Mouse (Mus musculus): ENCODE results near the gene Smim23.
A peak's percentile ranks its signal among the peaks of the same experiment; 100 is the strongest.

The Smim23 gene

DNA sequence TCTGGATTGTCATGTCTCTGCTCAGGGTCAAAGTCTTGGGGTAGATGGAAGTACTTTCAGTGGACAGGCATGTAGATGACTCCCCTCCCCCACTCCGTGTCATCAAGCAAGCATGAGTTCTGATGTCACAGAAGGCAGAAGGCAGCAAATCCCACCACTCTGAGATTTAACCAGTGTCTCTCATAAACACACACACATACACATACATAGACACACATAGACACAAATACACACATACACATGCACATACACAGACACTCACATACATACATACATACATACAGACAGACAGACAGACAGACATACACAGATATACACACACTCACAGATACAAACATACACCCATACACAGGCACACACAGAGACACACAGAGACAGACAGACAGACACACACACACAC lies at the start of gene Smim23:
Gene Smim23, minus strand, starts transcription at position 101 of the 400 bp plus-strand sequence.
- no peak for DNase-seq

DNA sequence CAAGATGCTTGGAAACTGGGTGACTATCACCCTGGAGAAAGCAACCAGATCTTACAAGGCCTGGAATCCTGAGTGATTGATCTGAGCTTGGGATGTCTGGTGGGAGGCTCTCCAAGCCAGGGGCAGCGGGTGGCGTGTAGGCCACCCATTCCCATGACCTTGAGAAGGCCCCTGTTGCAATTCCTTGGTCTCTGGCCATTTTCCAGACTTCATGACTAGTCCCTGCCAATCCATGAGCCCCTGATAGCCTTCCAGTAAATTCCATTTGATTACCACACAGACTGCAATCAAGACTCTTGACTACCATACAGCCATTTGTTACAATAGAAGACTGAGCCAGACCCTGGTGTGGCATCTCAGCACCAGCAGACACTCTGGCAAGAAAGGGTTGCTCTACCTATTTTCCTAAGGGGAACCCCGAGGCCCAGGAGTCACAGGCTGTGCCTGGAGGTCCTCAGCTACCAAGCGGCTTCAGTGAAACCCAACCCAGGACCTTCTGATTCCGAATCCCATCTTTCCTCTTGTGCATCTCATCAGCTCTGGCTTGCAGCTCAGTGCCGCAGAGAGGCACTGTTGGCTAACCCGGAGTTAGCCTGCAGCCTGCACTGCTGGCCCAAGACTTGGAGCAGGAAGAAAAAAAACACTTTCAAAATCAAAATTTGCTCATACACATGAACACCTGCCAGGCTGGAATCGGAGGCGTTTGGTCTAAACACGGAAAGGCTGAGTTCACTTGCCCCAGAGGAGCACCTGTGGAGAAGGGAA lies 44.4 kb upstream of the Smim23 start:
- DNase-seq: no peak

DNA sequence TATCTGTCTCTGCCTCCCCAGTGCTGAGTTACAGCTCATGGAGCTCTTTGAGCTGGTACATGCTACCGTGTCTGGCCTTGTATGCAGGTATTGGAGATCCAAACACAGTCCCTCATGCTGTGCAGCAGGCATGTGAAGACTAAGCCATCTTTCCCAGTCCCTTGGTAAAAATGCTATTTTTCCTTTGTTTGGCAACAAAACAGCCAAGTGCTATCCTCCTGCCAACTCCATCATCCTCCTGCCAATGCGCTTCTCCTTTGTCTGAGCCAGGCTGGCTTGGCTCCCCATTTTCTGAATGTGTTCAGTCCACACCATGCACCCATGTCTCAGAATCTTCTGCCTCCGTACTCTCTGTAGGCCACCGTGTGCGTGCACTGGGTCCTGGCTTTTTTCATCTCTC lies 40.2 kb upstream of the Smim23 start:
- no peak for DNase-seq

DNA sequence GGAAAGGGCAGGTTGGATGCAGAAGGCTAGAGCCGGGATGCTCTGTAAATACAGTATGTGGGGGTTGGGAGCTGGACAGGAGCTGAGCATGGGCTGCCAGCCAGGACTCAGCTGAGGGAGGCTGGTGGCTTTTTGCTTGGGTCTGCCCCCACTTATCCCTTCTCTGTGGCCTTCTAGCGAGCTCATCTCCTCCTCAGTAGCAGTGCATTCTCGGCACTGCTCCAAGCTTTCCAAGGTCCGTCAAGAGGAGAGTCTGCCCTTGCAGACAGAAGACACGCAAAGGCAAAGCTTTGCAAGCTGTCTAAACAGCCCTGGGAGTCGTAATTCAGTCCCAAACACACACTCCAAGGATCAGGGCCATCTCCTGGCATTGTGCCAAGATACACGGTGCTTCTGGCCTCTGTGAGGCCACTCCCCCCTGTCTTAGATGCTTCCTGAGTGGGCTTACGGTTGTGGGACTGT lies 33.0 kb upstream of the Smim23 start:
- DNase-seq: peak in 1 of 2 experiments; percentile 10

DNA sequence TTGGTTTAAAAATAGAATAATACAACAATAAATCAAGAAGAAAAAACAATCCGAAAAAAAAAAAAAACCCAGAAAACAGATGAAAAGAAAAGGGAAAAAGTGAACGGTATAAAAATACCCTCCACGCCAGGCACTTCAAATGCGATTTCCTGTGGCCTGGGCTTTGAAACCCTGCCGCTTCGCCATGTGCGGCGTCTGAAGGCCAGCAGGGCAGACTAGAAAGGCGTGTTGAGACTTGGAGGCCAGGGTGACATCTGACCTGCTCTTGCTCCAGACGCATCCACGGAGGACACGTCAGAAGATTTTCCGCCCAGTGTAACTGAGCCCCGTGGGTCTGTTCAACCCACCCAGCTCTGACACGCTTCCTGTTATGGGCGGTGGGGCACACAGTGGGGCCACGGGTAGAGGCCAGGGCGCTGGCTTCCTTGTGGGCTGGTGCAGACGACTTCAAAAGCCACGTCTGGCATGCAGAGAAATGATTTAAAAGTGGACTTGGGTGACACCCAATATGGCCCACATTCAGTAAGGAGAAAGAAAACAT lies 22.3 kb upstream of the Smim23 start:
- no peak for DNase-seq

DNA sequence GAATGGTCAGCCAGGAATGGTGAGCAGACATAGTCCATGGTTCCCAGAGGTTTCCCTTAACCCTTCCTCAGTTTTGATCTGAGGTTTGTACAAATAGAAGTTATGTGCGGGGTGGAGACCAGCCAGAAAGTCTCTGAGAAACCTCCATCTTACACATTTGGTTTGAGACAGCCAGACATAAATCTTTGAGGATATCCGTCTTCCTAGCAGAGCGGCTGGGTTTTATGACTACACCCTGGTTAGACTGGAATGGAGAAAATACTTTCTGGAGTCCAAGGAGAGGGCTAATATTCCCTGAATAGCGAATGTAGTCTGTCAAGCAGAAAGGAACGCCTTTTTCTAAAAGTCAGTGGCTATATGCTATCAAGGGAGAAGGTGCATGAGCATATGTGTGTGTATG lies 16.8 kb upstream of the Smim23 start:
- DNase-seq: no peak

DNA sequence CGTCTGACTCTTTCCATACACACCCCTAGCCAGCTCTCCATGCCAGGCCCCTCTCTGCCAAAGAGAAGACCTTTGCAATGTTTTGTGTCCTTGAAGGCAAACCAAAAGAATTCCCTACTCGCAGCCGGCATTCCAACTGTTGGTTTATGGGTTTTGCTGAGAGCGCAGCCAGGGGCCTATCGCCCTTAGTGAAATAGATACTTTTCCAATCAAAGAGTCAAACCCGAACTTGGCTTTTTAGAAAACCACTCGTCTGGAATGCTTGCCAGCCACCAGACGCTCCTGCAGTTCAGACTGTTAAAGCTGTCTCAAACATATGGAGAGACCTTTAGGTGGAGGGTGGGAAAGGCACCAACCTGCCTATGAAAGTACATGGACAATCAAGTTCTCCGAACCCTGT lies 15.9 kb upstream of the Smim23 start:
- no peak for DNase-seq

DNA sequence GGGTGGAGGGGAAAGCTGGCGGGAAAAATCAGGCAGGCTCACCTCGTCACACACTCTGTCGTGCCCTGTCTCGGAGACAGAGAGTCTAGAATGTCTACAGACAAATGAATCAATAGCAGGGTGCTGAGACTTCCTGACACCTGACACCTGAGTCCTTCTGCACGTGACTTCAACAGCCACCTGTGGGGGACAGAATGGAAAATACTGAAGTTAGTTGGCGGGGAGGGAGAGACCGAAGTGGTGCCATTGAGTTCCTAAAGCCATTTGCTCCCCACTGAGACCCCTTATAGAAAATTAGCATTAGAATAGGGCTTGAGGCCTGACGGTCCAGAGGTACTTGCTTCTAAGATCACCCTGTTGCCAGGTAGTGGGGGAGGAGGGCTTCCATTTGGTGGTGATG lies 10.6 kb upstream of the Smim23 start:
- no peak for DNase-seq

DNA sequence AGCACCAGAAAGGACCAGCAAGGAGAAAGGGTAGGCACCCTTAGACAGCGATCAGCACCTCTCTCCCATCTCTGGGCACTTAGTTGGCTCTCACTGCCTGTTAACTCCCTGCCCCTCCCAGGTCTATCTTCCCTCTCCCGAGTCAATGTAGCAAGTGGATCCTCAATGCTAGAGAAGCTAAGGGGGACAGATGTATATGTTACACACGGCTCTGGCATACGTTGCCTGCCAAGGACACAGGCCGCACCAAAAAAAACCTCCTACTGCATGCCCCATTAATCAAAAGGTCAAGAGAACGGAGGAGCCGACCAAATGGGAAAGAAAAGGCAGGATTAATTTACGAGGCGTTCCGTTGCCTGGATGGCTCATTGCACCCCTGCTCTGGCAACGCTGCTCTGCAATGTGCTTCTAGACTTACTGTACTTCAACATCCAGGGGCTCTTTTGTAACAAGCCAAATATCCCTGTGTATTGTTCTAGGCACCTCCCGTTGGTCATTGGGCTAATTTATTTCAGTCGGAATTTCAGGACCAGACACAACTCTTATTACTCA lies 10.0 kb upstream of the Smim23 start:
- DNase-seq: no peak

DNA sequence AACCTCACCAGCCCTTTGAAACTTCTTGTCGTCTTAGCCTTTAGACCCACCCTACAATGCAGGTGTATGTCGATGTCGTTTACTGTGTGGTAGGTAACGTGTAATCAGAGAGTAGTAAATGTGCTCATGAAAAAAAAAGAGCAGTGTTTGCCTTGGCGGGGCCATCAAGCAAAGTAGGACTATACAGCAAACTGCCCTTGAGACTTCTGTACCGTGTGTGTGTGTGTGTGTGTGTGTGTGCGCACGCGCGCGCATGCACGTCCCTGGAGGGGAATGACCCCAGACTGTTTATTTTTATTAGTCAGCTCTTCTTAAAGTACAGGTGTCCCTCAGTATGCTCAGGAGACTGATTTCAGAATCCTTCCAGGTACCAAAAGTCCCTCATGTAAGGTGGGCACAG lies 6.8 kb downstream of the Smim23 start:
- DNase-seq: no peak

DNA sequence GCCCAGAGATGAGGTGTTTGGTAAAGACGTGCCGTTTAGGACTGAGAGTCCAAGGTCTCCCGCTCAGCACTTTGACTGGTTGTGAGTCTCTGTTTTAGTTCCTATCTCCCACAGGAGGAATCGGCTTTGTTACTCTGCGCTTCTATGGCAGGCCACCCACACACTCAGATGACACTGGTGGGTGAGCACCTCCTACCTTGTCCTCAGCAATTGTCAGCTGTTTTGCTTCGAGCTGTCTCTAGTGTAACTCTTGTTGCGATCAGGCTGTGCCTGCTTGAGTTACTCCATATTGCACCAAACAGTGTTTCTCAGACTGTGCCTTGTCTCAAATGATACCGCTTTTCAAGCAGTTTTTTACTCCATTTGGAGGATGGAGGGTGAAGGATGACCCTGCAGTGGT lies 10.1 kb downstream of the Smim23 start:
- DNase-seq: no peak

DNA sequence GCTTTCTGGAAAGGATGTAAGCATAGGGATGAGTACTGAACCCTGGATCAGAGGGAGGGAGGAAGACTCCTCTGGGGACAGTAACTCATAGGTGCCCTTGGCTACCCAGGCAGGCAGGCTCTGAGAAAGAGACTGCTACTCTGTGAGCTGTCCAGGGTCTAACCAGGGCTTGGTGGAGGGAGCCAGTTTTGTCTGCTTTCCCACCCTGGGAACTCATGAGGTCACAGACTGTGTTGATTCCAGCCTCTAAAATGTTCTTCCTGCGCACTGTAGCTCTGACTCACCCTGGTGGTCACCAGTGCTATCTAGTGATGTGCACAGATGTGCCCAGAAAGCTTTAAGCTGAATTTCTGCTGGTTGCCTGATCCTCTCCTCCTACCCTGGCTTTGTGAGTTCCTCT lies 15.3 kb downstream of the Smim23 start:
- no peak for DNase-seq

DNA sequence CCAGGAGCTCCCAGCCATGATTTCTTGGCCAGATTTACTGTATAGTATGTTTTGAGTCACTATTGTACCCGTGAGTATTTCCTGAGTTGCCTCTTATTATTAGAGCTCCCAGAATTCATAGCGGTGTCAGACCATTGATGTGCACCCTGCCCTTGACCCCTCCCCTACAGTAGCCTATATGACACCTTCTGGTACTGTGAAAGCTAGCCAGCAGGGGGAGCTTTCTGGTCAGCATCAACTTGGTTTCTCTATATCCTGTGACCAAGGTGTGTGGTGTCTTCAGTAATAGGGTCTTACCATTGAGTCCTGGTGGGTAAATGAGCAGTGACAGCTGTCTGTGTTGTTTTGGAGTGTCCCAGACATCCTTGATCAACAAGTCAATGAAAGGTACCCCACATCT lies 18.4 kb downstream of the Smim23 start:
- DNase-seq: peak; percentile 38 to 76

DNA sequence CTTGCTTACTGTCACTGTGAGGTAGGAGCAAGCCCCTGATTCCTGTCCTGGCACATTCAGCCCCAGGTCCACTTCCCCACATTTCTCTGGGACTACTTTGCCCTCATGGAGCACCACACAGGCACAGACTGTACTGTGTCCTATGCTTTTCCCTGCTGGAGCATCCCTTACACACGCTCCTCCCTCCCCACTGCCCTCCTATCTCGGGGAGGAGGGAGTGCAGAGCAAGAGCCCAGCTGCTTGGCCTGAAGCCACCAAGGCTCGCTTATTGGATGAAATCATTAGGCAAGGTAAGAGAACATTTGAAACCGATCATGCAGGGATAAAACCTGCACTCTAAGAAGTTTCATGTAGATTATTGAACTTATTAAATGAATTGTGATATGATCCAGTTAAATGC lies 20.7 kb downstream of the Smim23 start:
- DNase-seq: no peak

DNA sequence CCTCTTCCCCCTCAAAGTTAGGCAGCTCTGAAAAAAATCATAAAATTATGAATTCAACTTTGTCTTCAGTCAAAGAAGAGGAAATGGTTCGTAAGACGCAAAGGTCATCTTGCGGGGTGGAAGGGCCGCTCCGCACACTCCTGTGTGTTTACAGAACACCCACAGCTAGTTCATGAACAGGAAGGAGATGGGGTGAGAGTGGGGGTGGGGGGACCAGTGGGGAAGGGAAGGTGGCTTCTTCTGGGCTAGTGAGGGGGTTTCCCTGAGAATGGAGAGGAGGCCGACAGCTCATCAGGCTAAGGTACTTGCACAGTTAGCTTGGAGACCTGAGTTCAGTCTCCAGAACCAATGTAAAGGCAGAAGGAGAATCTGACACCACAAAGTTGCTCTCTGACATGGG lies 22.7 kb downstream of the Smim23 start:
- no peak for DNase-seq

DNA sequence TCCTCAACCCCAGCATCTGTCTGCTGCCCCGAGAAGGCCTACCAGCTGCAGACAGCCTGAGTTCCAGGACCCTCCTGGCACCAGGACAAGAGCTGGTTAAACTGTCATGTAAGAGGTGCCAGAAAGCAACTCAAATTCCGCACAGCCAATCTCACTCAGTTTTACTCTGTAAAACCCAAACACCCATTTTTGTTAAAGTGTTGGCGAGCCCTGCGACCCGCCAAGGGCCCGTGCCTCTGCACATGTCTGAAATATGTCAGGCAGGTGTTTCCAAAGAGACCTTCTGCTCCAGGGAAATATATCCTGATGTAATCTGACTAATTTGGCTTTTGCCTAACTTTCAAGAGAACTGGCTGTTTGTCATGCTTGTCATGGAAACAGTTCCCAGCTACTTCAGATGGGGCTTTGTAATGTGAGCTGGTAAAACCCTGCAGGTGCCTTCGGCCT lies 23.5 kb downstream of the Smim23 start:
- no peak for DNase-seq

DNA sequence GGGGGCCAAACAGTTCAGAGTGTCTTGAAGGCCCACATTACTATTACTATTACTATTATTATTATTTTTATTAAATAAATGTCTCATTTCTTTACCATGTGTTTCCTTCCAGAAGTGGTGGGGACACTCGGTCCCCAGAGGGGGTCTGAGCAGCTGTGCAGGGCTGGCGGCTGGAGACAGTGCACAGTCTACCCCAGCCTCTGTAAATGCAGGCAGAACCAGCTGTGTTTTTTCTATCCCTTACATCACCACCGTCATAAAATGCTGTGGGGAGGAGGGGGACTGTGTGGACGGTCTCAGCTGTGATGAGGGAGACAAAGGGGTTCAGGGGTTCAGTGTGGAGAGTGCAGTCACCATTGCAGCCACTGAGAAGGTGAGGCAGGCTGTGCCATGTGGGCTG lies 26.0 kb downstream of the Smim23 start:
- DNase-seq: no peak

DNA sequence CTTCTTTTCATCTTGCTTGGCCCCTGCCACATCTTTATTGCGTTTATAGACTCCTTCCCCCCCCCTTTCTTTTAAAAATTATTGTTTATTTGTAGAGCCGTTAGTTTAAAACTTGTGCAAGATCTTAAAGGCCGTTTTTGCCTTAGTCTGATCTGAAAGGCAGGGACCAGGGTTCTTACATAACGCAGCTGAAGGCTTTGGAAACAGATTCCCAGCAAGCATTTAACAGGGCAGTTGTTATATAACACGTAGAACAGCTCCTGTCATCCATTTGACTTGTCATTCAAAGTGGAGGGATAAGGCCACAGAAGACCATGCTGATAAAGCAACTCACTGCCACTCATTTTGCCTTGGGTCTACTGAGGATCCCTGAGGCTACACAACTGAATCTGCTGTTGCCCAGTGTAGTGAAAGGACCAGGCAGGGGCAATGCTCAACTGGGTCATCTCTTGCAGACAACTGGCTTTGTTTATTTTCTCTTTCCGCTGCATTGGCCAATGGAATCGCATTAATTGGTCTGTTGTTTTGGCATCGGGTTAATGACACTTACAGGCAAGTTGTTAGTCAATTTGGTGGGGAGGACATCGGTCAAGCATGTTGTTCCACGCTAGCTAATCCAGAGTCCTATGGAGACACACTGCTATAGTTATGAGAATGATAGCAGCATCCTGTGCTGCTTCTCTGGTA lies 29.5 kb downstream of the Smim23 start:
- DNase-seq: no peak

DNA sequence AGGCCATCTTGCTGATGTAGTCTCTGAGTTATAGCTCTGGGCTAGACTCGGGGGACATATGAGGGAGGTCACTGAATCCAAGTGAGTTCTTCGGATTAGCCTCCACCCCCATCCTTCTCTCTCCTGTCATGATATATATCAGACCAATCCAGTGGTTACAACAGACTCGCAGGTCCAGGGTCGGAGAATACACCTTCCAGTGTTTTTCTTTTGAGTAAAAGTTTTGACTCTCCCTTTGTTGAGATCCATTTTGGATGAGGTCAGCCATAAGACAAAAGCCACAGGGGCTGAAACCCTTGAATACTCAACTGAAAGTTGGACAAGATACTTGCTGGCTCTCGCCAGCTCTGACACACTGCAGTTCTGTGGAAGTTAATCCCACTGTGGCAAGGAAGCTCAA lies 38.2 kb downstream of the Smim23 start:
- no peak for DNase-seq

DNA sequence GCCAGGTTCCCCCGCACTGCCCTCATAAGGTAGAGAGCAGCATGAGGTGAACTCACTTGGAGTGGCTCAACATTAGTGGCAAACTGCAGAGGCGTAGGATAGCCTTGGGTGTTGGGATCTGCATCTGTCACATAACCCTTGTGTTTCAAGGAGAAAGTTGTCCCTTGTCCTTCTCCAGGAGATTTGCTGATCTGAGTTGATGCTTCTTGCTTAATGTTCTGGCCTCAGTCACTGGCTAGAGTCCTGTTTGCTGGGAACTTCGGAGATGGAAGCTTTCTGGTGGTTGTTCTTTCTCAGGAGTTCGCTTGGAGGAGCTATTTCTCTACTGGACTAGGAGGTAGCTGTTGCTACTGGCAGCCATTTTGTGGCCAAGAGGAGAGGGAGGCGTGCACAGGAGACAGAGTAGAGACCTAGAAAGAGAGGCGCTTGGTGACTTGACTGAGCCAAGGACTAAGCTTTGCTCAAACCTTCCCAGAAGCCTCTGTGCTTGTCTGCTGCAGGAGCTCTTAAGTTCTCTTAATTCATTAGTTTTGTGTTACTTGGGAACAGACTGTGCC lies 38.7 kb downstream of the Smim23 start:
- no peak for DNase-seq

DNA sequence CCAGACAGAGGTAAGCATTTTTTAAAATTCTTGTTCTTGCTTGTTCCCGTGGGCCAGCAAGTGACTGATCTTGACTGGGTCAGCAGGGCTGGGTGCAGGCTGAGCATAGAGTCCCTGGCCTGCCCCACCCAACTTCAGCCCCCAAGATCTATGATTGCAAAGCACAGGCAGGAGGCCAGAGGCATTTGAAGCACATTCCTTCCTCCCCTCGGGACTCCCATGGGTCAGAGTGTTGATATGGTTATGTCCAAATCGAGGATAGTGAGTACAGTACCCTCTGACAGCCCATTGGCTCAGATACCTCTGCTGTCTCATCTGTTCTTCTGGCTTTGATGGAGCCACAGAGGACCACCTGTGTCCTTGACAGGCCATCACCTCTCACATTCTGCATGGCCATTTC lies 41.7 kb downstream of the Smim23 start:
- peak in 1 of 2 experiments; percentile 11 for DNase-seq

DNA sequence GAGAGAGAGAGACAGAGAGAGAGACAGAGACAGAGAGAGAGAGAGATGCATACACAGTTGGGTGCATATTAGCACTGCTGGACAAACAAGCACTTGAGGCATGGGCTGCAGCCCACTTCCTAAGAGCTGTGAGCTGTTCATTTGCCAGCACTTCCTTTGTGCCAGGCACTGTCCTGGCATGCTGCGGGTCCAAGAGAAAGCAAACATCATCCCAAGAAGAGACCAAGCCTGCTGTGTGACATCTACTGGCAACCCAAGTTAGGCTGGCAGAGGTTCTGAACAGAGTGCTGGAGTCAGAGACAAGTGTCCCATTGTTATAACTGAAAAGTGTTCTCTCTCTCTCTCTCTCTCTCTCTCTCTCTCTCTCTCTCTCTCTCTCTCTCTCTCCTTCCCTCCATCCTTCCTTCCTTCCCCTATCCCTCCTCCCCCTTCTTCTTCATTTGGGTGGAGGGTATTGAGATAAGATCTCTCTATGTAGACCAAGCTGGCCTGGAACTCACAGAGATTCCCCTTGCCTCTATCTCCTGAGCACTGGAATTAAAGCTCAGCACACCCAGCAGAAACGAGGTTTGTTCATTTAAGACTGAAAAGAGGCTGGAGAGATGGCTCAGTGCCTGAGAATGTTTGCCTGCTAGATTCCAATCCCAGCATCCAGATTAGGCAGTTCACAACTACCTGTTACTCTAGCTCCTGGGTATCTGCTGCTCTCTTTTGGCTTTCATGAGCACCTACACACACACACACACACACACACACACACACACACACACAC lies 42.6 kb downstream of the Smim23 start:
- no peak for DNase-seq

Data from kidney, postnatal 36 days (tissue).